In genomic region chr10:17202556-17203415, GRCm38 (mm10) we compare ENCODE assay signal across 11 mouse cellular contexts.
DNase-seq lines count a peak whose midpoint lies in the region; ATAC-seq and TF ChIP-seq lines count a peak whose summit lies in the region.
"Had no signal": no experiment of that assay in that cellular context is flagged by ENCODE, and none has a peak within 500 bp of the region (broad histone marks: within the 10 kb centered on the region; RNA-seq: fewer than 3 reads in every experiment).

No protein-coding gene starts in this region.

- H3K4me2 ChIP-seq in forebrain, embryonic 12.5 days = 0 out of 2 replicates have a peak overlapping the region, but pooled peaks have one; percentile 10
- H3K4me2 ChIP-seq: liver, embryonic 13.5 days had no signal

- no peak for TF ChIP-seq POLR2A in ES-Bruce4 (IDR thresholded peaks at IDR 0.05; ENCODE audit: insufficient read depth, low read length)

- 3% methylated on average over 4 of the region's 4 CpGs for WGBS in forebrain, embryonic 12.5 days
- 28% methylated on average over 4 of the region's 4 CpGs for WGBS in limb, embryonic 10.5 days

- DNase-seq in NIH3T3 (ENCODE audit: low read depth) = peak; percentile 40
- DNase-seq in limb, embryonic 10.5 days (ENCODE audit: low spot score) = no peak
- DNase-seq in kidney, adult 8-10 months = no peak
- DNase-seq: kidney, adult 18-20 months; liver, embryonic 13.5 days; thymus, postnatal 25 days had no signal

- H3K4me1 ChIP-seq in ES-Bruce4 (ENCODE audit: control insufficient read depth, insufficient read depth, low read length) = no peaks in the 10 kb centered on the region
- peaks cover 20% of the 10 kb centered on the region for H3K4me1 ChIP-seq in forebrain, embryonic 12.5 days
- H3K4me1 ChIP-seq in limb, embryonic 10.5 days = peaks cover 18% of the 10 kb centered on the region
- H3K4me1 ChIP-seq: liver, embryonic 13.5 days had no signal

- no peak for TF ChIP-seq CTCF in ES-Bruce4 (IDR thresholded peaks at IDR 0.05; ENCODE audit: low read depth, low read length)

- H3K27ac ChIP-seq in ES-Bruce4 (ENCODE audit: insufficient read depth, low read length) = peak overlapping the region; percentile 51; the same call in 1 of the 2 replicates
- H3K27ac ChIP-seq in forebrain, embryonic 12.5 days = peak overlapping the region; percentile 64
- H3K27ac ChIP-seq in limb, embryonic 10.5 days = peak overlapping the region; percentile 64; the same call in 1 of the 2 replicates
- H3K27ac ChIP-seq: liver, embryonic 13.5 days had no signal

- TF ChIP-seq EP300 in ES-Bruce4 (IDR thresholded peaks at IDR 0.05; ENCODE audit: insufficient read depth, low read depth, low read length) = peak; percentile 61

- no peak overlapping the region for H3K9ac ChIP-seq in ES-Bruce4 (ENCODE audit: low read depth, poor library complexity, severe bottlenecking)
- peak overlapping the region; percentile 7; the same call in 1 of the 2 replicates for H3K9ac ChIP-seq in forebrain, embryonic 12.5 days
- H3K9ac ChIP-seq: liver, embryonic 13.5 days had no signal

- peak; percentile 87 for ATAC-seq in forebrain, embryonic 12.5 days (ENCODE audit: low FRiP score)
- no peak for ATAC-seq in erythroblast, adult 5-6 weeks (replicated peaks; ENCODE audit: low FRiP score, poor library complexity, severe bottlenecking)
- ATAC-seq in inflammation-experienced regulatory T-cells, adult 6 months = no peak
- ATAC-seq: Patski had no signal

- H3K36me3 ChIP-seq in ES-Bruce4 (ENCODE audit: control insufficient read depth, insufficient read depth, low read length, poor library complexity, severe bottlenecking) = no peaks in the 10 kb centered on the region
- H3K36me3 ChIP-seq in forebrain, embryonic 12.5 days (replicated peaks) = no peaks in the 10 kb centered on the region
- no peaks in the 10 kb centered on the region for H3K36me3 ChIP-seq in limb, embryonic 10.5 days
- H3K36me3 ChIP-seq: liver, embryonic 13.5 days had no signal

- no peaks in the 10 kb centered on the region for H3K9me3 ChIP-seq in ES-Bruce4 (replicated peaks; ENCODE audit: control insufficient read depth, insufficient read depth, low read length, poor library complexity, severe bottlenecking)
- no peaks in the 10 kb centered on the region for H3K9me3 ChIP-seq in forebrain, embryonic 12.5 days
- H3K9me3 ChIP-seq in limb, embryonic 10.5 days (replicated peaks) = no peaks in the 10 kb centered on the region
- H3K9me3 ChIP-seq: liver, embryonic 13.5 days had no signal

- H3K4me3 ChIP-seq in ES-Bruce4 (ENCODE audit: low read depth, low read length) = no peak overlapping the region
- no peak overlapping the region for H3K4me3 ChIP-seq in forebrain, embryonic 12.5 days (replicated peaks)
- no peak overlapping the region for H3K4me3 ChIP-seq in limb, embryonic 10.5 days
- H3K4me3 ChIP-seq: liver, embryonic 13.5 days had no signal

- H3K27me3 ChIP-seq in ES-Bruce4 (ENCODE audit: control insufficient read depth, insufficient read depth, low read length, poor library complexity, severe bottlenecking) = no peaks in the 10 kb centered on the region
- H3K27me3 ChIP-seq in forebrain, embryonic 12.5 days = peaks cover 11% of the 10 kb centered on the region; the same call in 1 of the 2 replicates
- H3K27me3 ChIP-seq in limb, embryonic 10.5 days (ENCODE audit: low read depth, poor library complexity, severe bottlenecking) = no peaks in the 10 kb centered on the region
- H3K27me3 ChIP-seq: liver, embryonic 13.5 days; Patski had no signal
